Mouse (Mus musculus) myocyte (in vitro differentiated cells): ENCODE results near the gene Slc41a3. TPM values are rescaled to one million over a fixed set of nuclear protein-coding genes. Genes with fewer than 3 reads are reported as not detected.

Experiments used
- H3K27me3 ChIP-seq: one replicate; pipeline ENCODE4 v1.6.1; 2011; ENCODE audit not compliant: control insufficient read depth, insufficient read depth, insufficient read length
- H3K36me3 ChIP-seq: one replicate; pipeline ENCODE4 v1.6.1; 2011; ENCODE audit not compliant: control insufficient read depth, insufficient read depth
- H3K4me2 ChIP-seq: one replicate; pipeline ENCODE4 v1.6.1; 2011; ENCODE audit warnings: low read depth, control low read depth
- H3K4me3 ChIP-seq: one replicate; pipeline ENCODE4 v1.5.1; 2011; ENCODE audit warnings: mild to moderate bottlenecking, control low read depth, moderate library complexity
- H3K79me2 ChIP-seq: one replicate; pipeline ENCODE4 v1.6.1; 2011; ENCODE audit not compliant: control insufficient read depth, insufficient read depth
- H3ac ChIP-seq: one replicate; pipeline ENCODE4 v1.6.1; 2011; ENCODE audit not compliant: control insufficient read depth, insufficient read length
- CEBPB ChIP-seq: IDR thresholded peaks from 2 replicates; pipeline ENCODE4 v1.6.1; 2011; ENCODE audit warnings: mild to moderate bottlenecking, moderate library complexity; ENCODE audit not compliant: poor library complexity, insufficient read depth, severe bottlenecking
- E2F4 ChIP-seq: IDR thresholded peaks from one replicate; pipeline ENCODE4 v1.6.1; 2011; ENCODE audit warnings: mild to moderate bottlenecking, control low read depth, moderate library complexity; ENCODE audit not compliant: insufficient read depth
- MAX ChIP-seq: IDR thresholded peaks from one replicate; pipeline ENCODE4 v1.6.1; 2011; ENCODE audit warnings: low read depth, mild to moderate bottlenecking, control low read depth
- MYOD1 ChIP-seq, 3 experiments: IDR thresholded peaks; one replicate each; pipeline ENCODE4 v1.6.1; 2011; ENCODE audit warnings: control low read depth in 2 of 3, low read depth in 2 of 3, mild to moderate bottlenecking in 2 of 3, moderate library complexity in 1 of 3; ENCODE audit not compliant: insufficient read length in 2 of 3, control insufficient read depth in 1 of 3
- MYOG ChIP-seq, 3 experiments: IDR thresholded peaks; one replicate each; pipeline ENCODE4 v1.6.1; 2011; ENCODE audit warnings: control low read depth in 2 of 3, low read depth in 2 of 3, mild to moderate bottlenecking in 2 of 3; ENCODE audit not compliant: insufficient read length in 2 of 3, control insufficient read depth in 1 of 3, insufficient read depth in 1 of 3
- POLR2A ChIP-seq: IDR thresholded peaks from one replicate; pipeline ENCODE4 v1.6.1; 2011; ENCODE audit warnings: low read depth, mild to moderate bottlenecking, control low read depth, moderate library complexity; ENCODE audit not compliant: insufficient read length
- POLR2AphosphoS2 ChIP-seq: IDR thresholded peaks from one replicate; pipeline ENCODE4 v1.6.1; 2011; ENCODE audit warnings: low read depth, control low read depth; ENCODE audit not compliant: insufficient read length
- REST ChIP-seq: IDR thresholded peaks from one replicate; pipeline ENCODE4 v1.6.1; 2011; ENCODE audit warnings: mild to moderate bottlenecking, control low read depth, moderate library complexity; ENCODE audit not compliant: insufficient read depth, insufficient read length
- SRF ChIP-seq: IDR thresholded peaks from one replicate; pipeline ENCODE4 v1.6.1; 2011; ENCODE audit warnings: low read depth; ENCODE audit not compliant: control insufficient read depth, insufficient read length
- TCF12 ChIP-seq: IDR thresholded peaks from one replicate; pipeline ENCODE4 v1.6.1; 2011; ENCODE audit warnings: mild to moderate bottlenecking, control low read depth; ENCODE audit not compliant: poor library complexity, insufficient read depth, severe bottlenecking
- TCF3 ChIP-seq: IDR thresholded peaks from one replicate; pipeline ENCODE4 v1.6.1; 2011; ENCODE audit warnings: low read depth, control low read depth; ENCODE audit not compliant: insufficient read length
- USF1 ChIP-seq: IDR thresholded peaks from one replicate; pipeline ENCODE4 v1.6.1; 2011; ENCODE audit warnings: low read depth, mild to moderate bottlenecking, control low read depth, moderate library complexity
- polyA plus RNA-seq: library from polyadenylated mRNA; unstranded; fragments of >200 nt; fragmentation: generic; extraction: Trizol; gene quantifications from one replicate; pipeline ENCODE4 v1.2.1, GENCODE M21; 2012; ENCODE audit warnings: missing spikeins

Slc41a3 gene
- polyA plus RNA-seq, 1 experiment: 2.5 TPM

- H3ac ChIP-seq: no peak overlapping the region
- H3K36me3 ChIP-seq: no peaks in the 10 kb centered on the region
- peaks cover 13% of the 10 kb centered on the region for H3K27me3 ChIP-seq
- no peaks in the 10 kb centered on the region for H3K79me2 ChIP-seq
- H3K4me2 ChIP-seq: no peak overlapping the region
- no peak overlapping the region for H3K4me3 ChIP-seq
- TF ChIP-seq SRF (no peak), REST (no peak), MYOG (IDR thresholded peaks at IDR 0.05; ENCODE audit: control insufficient read depth in 1 of 3, insufficient read depth in 1 of 3, insufficient read length in 2 of 3, low read depth in 2 of 3) (no peak)
Observed at GRCm38 (mm10) chr6:90567928-90568327, 36.6 kb upstream of the Slc41a3 start.

- Histone ChIP-seq H3K79me2 (no peaks in the 10 kb centered on the region), H3K36me3 (no peaks in the 10 kb centered on the region), H3K4me3 (no peak overlapping the region), H3ac (no peak overlapping the region), H3K4me2 (no peak overlapping the region), H3K27me3 (peaks cover 13% of the 10 kb centered on the region)
- TF ChIP-seq MAX: no peak
- no peak for TF ChIP-seq POLR2A
- TF ChIP-seq TCF3: no peak
- no peak for TF ChIP-seq TCF12
- TF ChIP-seq POLR2AphosphoS2: no peak
- no peak for TF ChIP-seq E2F4
- no peak for TF ChIP-seq SRF
- TF ChIP-seq CEBPB: no peak
- TF ChIP-seq REST: no peak
Observed at GRCm38 (mm10) chr6:90568721-90569120, 35.8 kb upstream of the Slc41a3 start.

- TF ChIP-seq USF1 (no peak), TCF3 (no peak), POLR2AphosphoS2 (no peak), POLR2A (no peak), MYOG (IDR thresholded peaks at IDR 0.05; ENCODE audit: control insufficient read depth in 1 of 3, insufficient read depth in 1 of 3, insufficient read length in 2 of 3, low read depth in 2 of 3) (no peak), E2F4 (no peak), REST (no peak), MAX (no peak), MYOD1 (IDR thresholded peaks at IDR 0.05; ENCODE audit: control insufficient read depth in 1 of 3, insufficient read length in 2 of 3, low read depth in 2 of 3) (no peak), CEBPB (no peak)
- Histone ChIP-seq H3ac (no peak overlapping the region), H3K36me3 (no peaks in the 10 kb centered on the region), H3K4me3 (no peak overlapping the region), H3K79me2 (no peaks in the 10 kb centered on the region), H3K4me2 (no peak overlapping the region), H3K27me3 (peaks cover 13% of the 10 kb centered on the region)
Observed at GRCm38 (mm10) chr6:90569736-90570383, 34.7 kb upstream of the Slc41a3 start.

- H3K36me3 ChIP-seq: no peaks in the 10 kb centered on the region
- H3K27me3 ChIP-seq: peaks cover 13% of the 10 kb centered on the region
- H3ac ChIP-seq: no peak overlapping the region
- H3K4me3 ChIP-seq: no peak overlapping the region
- no peaks in the 10 kb centered on the region for H3K79me2 ChIP-seq
- no peak for TF ChIP-seq MYOD1 (IDR thresholded peaks at IDR 0.05; ENCODE audit: control insufficient read depth in 1 of 3, insufficient read length in 2 of 3, low read depth in 2 of 3)
- no peak for TF ChIP-seq MYOG (IDR thresholded peaks at IDR 0.05; ENCODE audit: control insufficient read depth in 1 of 3, insufficient read depth in 1 of 3, insufficient read length in 2 of 3, low read depth in 2 of 3)
- TF ChIP-seq USF1: no peak
- TF ChIP-seq TCF3: no peak
- TF ChIP-seq E2F4: no peak
- TF ChIP-seq MAX: no peak
- TF ChIP-seq REST: no peak
- TF ChIP-seq TCF12: no peak
- TF ChIP-seq SRF: no peak
- TF ChIP-seq POLR2AphosphoS2: no peak
- TF ChIP-seq CEBPB: no peak
- no peak for TF ChIP-seq POLR2A
- no peak overlapping the region for H3K4me2 ChIP-seq
Observed at GRCm38 (mm10) chr6:90570392-90570791, 34.1 kb upstream of the Slc41a3 start.

- peaks cover 20% of the 10 kb centered on the region for H3K27me3 ChIP-seq
- H3ac ChIP-seq: no peak overlapping the region
- TF ChIP-seq TCF3 (no peak), USF1 (no peak), POLR2AphosphoS2 (no peak), MYOD1 (IDR thresholded peaks at IDR 0.05; ENCODE audit: control insufficient read depth in 1 of 3, insufficient read length in 2 of 3, low read depth in 2 of 3) (no peak), MAX (no peak), REST (no peak), POLR2A (no peak), TCF12 (no peak), MYOG (IDR thresholded peaks at IDR 0.05; ENCODE audit: control insufficient read depth in 1 of 3, insufficient read depth in 1 of 3, insufficient read length in 2 of 3, low read depth in 2 of 3) (no peak), CEBPB (no peak), SRF (no peak)
- H3K36me3 ChIP-seq: no peaks in the 10 kb centered on the region
- no peaks in the 10 kb centered on the region for H3K79me2 ChIP-seq
- no peak overlapping the region for H3K4me2 ChIP-seq
- no peak overlapping the region for H3K4me3 ChIP-seq
Observed at GRCm38 (mm10) chr6:90575261-90575715, 29.2 kb upstream of the Slc41a3 start.
